Mouse (Mus musculus): ENCODE results near the gene Gm20481. TPM values are rescaled to one million over a fixed set of nuclear protein-coding genes. Genes with fewer than 3 reads are reported as not detected.
"Not testable (repeated sequence)": the region's sequence is repeated elsewhere in the genome, so short reads cannot be mapped to it uniquely, and the experiment has no call there.

The Gm20481 gene
- polyA plus RNA-seq, 1 experiment: not detected

- H3K4me3 ChIP-seq: peak overlapping the region; percentile 71
- TF ChIP-seq POLR2AphosphoS2 (IDR thresholded peaks at IDR 0.05; ENCODE audit: insufficient read length, low read depth) (no peak), REST (IDR thresholded peaks at IDR 0.05; ENCODE audit: insufficient read depth, insufficient read length) (no peak), USF1 (IDR thresholded peaks at IDR 0.05; ENCODE audit: low read depth) (no peak)
- H3K36me3 ChIP-seq (ENCODE audit: control insufficient read depth, insufficient read depth): peaks cover 18% of the 10 kb centered on the region
- H3K79me2 ChIP-seq (ENCODE audit: control insufficient read depth, insufficient read depth): peaks cover 43% of the 10 kb centered on the region
- peak overlapping the region; percentile 84 for H3K4me2 ChIP-seq (ENCODE audit: low read depth)
- no peaks in the 10 kb centered on the region for H3K27me3 ChIP-seq (ENCODE audit: control insufficient read depth, insufficient read depth, insufficient read length)
- H3ac ChIP-seq (ENCODE audit: control insufficient read depth, insufficient read length): peak overlapping the region; percentile 73
These were observed 12.6 kb downstream of the Gm20481 start for GRCm38 (mm10) chr17:34982328-34982727.

GRCm38 (mm10) chr17:34984218-34984617, 14.5 kb downstream of the Gm20481 start:
- H3K27me3 ChIP-seq (ENCODE audit: control insufficient read depth, insufficient read depth, insufficient read length): no peaks in the 10 kb centered on the region
- no peak overlapping the region for H3ac ChIP-seq (ENCODE audit: control insufficient read depth, insufficient read length)
- TF ChIP-seq USF1 (IDR thresholded peaks at IDR 0.05; ENCODE audit: low read depth): no peak
- no peak for TF ChIP-seq SRF (IDR thresholded peaks at IDR 0.05; ENCODE audit: control insufficient read depth, insufficient read length, low read depth)
- TF ChIP-seq TCF3 (IDR thresholded peaks at IDR 0.05; ENCODE audit: insufficient read length, low read depth): no peak
- no peak for TF ChIP-seq POLR2A (IDR thresholded peaks at IDR 0.05; ENCODE audit: insufficient read length, low read depth)
- TF ChIP-seq MAX (IDR thresholded peaks at IDR 0.05; ENCODE audit: low read depth): no peak
- TF ChIP-seq POLR2AphosphoS2 (IDR thresholded peaks at IDR 0.05; ENCODE audit: insufficient read length, low read depth): no peak
- TF ChIP-seq MYOG (IDR thresholded peaks at IDR 0.05; ENCODE audit: control insufficient read depth in 1 of 3, insufficient read depth in 1 of 3, insufficient read length in 2 of 3, low read depth in 2 of 3): no peak
- no peak for TF ChIP-seq REST (IDR thresholded peaks at IDR 0.05; ENCODE audit: insufficient read depth, insufficient read length)
- TF ChIP-seq E2F4 (IDR thresholded peaks at IDR 0.05; ENCODE audit: insufficient read depth): no peak
- TF ChIP-seq MYOD1 (IDR thresholded peaks at IDR 0.05; ENCODE audit: control insufficient read depth in 1 of 3, insufficient read length in 2 of 3, low read depth in 2 of 3): no peak
- TF ChIP-seq TCF12 (IDR thresholded peaks at IDR 0.05; ENCODE audit: insufficient read depth, poor library complexity, severe bottlenecking): no peak
- TF ChIP-seq CEBPB (IDR thresholded peaks at IDR 0.05; ENCODE audit: insufficient read depth, poor library complexity, severe bottlenecking): no peak
- H3K4me3 ChIP-seq: no peak overlapping the region
- peaks cover 43% of the 10 kb centered on the region for H3K79me2 ChIP-seq (ENCODE audit: control insufficient read depth, insufficient read depth)
- H3K4me2 ChIP-seq (ENCODE audit: low read depth): no peak overlapping the region
- H3K36me3 ChIP-seq (ENCODE audit: control insufficient read depth, insufficient read depth): peaks cover 27% of the 10 kb centered on the region

- no peak overlapping the region for H3K4me3 ChIP-seq
- no peak for TF ChIP-seq E2F4 (IDR thresholded peaks at IDR 0.05; ENCODE audit: insufficient read depth)
- TF ChIP-seq USF1 (IDR thresholded peaks at IDR 0.05; ENCODE audit: low read depth): no peak
- no peak for TF ChIP-seq POLR2A (IDR thresholded peaks at IDR 0.05; ENCODE audit: insufficient read length, low read depth)
- no peak for TF ChIP-seq POLR2AphosphoS2 (IDR thresholded peaks at IDR 0.05; ENCODE audit: insufficient read length, low read depth)
- no peak for TF ChIP-seq TCF3 (IDR thresholded peaks at IDR 0.05; ENCODE audit: insufficient read length, low read depth)
- TF ChIP-seq SRF (IDR thresholded peaks at IDR 0.05; ENCODE audit: control insufficient read depth, insufficient read length, low read depth): no peak
- no peaks in the 10 kb centered on the region for H3K27me3 ChIP-seq (ENCODE audit: control insufficient read depth, insufficient read depth, insufficient read length)
- H3ac ChIP-seq (ENCODE audit: control insufficient read depth, insufficient read length): no peak overlapping the region
- no peak overlapping the region for H3K4me2 ChIP-seq (ENCODE audit: low read depth)
- peaks cover 24% of the 10 kb centered on the region for H3K79me2 ChIP-seq (ENCODE audit: control insufficient read depth, insufficient read depth)
- peaks cover 18% of the 10 kb centered on the region for H3K36me3 ChIP-seq (ENCODE audit: control insufficient read depth, insufficient read depth)
These were observed 25.0 kb downstream of the Gm20481 start for GRCm38 (mm10) chr17:34994751-34995150.

- not testable (repeated sequence) for H3ac ChIP-seq (ENCODE audit: control insufficient read depth, insufficient read length); H3K27me3 ChIP-seq (ENCODE audit: control insufficient read depth, insufficient read depth, insufficient read length); H3K4me3 ChIP-seq; H3K4me2 ChIP-seq (ENCODE audit: low read depth)
- Histone ChIP-seq H3K79me2 (ENCODE audit: control insufficient read depth, insufficient read depth) (peaks cover 27% of the 10 kb centered on the region), H3K36me3 (ENCODE audit: control insufficient read depth, insufficient read depth) (peaks cover 17% of the 10 kb centered on the region)
These were observed 25.5 kb downstream of the Gm20481 start for GRCm38 (mm10) chr17:34995192-34995591.

- H3K79me2 ChIP-seq (ENCODE audit: control insufficient read depth, insufficient read depth): peaks cover 27% of the 10 kb centered on the region
These were observed 26.2 kb downstream of the Gm20481 start for GRCm38 (mm10) chr17:34995927-34996326.

GRCm38 (mm10) chr17:34996411-34997141, 26.9 kb downstream of the Gm20481 start:
- Histone ChIP-seq H3K4me2 (ENCODE audit: low read depth) (peak overlapping the region; percentile 79), H3K27me3 (ENCODE audit: control insufficient read depth, insufficient read depth, insufficient read length) (no peaks in the 10 kb centered on the region), H3K79me2 (ENCODE audit: control insufficient read depth, insufficient read depth) (peaks cover 32% of the 10 kb centered on the region), H3ac (ENCODE audit: control insufficient read depth, insufficient read length) (no peak overlapping the region), H3K36me3 (ENCODE audit: control insufficient read depth, insufficient read depth) (peaks cover 14% of the 10 kb centered on the region), H3K4me3 (no peak overlapping the region)
- TF ChIP-seq MAX (IDR thresholded peaks at IDR 0.05; ENCODE audit: low read depth) (no peak), MYOG (IDR thresholded peaks at IDR 0.05; ENCODE audit: control insufficient read depth in 1 of 3, insufficient read depth in 1 of 3, insufficient read length in 2 of 3, low read depth in 2 of 3) (no peak), POLR2AphosphoS2 (IDR thresholded peaks at IDR 0.05; ENCODE audit: insufficient read length, low read depth) (no peak), E2F4 (IDR thresholded peaks at IDR 0.05; ENCODE audit: insufficient read depth) (no peak), TCF12 (IDR thresholded peaks at IDR 0.05; ENCODE audit: insufficient read depth, poor library complexity, severe bottlenecking) (no peak), POLR2A (IDR thresholded peaks at IDR 0.05; ENCODE audit: insufficient read length, low read depth) (no peak)

More at GRCm38 (mm10) chr17:34995927-34996326, 26.2 kb downstream of the Gm20481 start:
- H3ac ChIP-seq (ENCODE audit: control insufficient read depth, insufficient read length); H3K4me3 ChIP-seq; H3K4me2 ChIP-seq (ENCODE audit: low read depth); H3K27me3 ChIP-seq (ENCODE audit: control insufficient read depth, insufficient read depth, insufficient read length): not testable (repeated sequence)
- H3K36me3 ChIP-seq (ENCODE audit: control insufficient read depth, insufficient read depth): peaks cover 14% of the 10 kb centered on the region

All from myocyte (in vitro differentiated cells).